Mouse (Mus musculus): ENCODE measurements around the gene Cpt1a. TPM values are rescaled to one million over a fixed set of nuclear protein-coding genes. Genes with fewer than 3 reads are reported as not detected.

Gene Cpt1a
- polyA plus RNA-seq, 1 experiment: 75.7 TPM

DNA sequence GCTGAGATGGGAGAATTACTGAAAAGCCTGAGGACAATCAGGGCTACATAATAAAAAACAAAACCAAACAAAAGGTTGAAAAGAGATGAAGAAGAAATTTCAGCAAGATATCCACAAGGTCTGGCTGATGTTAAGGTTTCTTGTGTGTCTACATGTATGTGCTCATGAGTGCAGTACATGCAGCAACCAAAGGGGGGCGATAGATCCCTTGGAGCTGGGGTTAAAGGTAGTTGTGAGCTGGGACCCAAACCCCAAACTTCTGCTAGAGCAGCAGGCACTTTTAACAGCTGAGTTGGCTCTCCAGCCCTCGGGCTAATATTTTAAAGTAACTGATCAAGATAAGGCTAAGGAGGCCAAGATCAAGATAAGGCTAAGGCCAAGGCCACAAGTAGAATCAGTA is 51.9 kb downstream of the Cpt1a start:
- no peak for DNase-seq
- Histone ChIP-seq H3K27ac (ENCODE audit: control insufficient read depth, insufficient read depth, low read length) (no peak overlapping the region), H3K27me3 (ENCODE audit: control insufficient read depth, insufficient read depth, low read length) (no peaks in the 10 kb centered on the region), H3K36me3 (ENCODE audit: control insufficient read depth, insufficient read depth, low read length) (peaks cover 4% of the 10 kb centered on the region; the same call in 1 of the 2 replicates), H3K4me3 (ENCODE audit: control insufficient read depth, insufficient read depth, low read length) (no peak overlapping the region), H3K4me1 (replicated peaks; ENCODE audit: control insufficient read depth, insufficient read depth, low read length) (no peaks in the 10 kb centered on the region)
- no peak for TF ChIP-seq POLR2A (IDR thresholded peaks at IDR 0.05; ENCODE audit: control insufficient read depth, extremely low read depth, insufficient read depth, low read length, poor library complexity)
- TF ChIP-seq CTCF (IDR thresholded peaks at IDR 0.05; ENCODE audit: borderline replicate concordance, control insufficient read depth, extremely low read depth, insufficient read depth, low read length, poor library complexity): no peak
- WGBS: 87% methylated on average over 2 of the region's 2 CpGs

GRCm38 (mm10) chr19:3375945-3376495 is 53.9 kb downstream of the Cpt1a start:
- no peak overlapping the region for H3K27ac ChIP-seq (ENCODE audit: control insufficient read depth, insufficient read depth, low read length)
- no peaks in the 10 kb centered on the region for H3K4me1 ChIP-seq (replicated peaks; ENCODE audit: control insufficient read depth, insufficient read depth, low read length)
- TF ChIP-seq POLR2A (IDR thresholded peaks at IDR 0.05; ENCODE audit: control insufficient read depth, extremely low read depth, insufficient read depth, low read length, poor library complexity) (no peak), CTCF (IDR thresholded peaks at IDR 0.05; ENCODE audit: borderline replicate concordance, control insufficient read depth, extremely low read depth, insufficient read depth, low read length, poor library complexity) (no peak)
- H3K4me3 ChIP-seq (ENCODE audit: control insufficient read depth, insufficient read depth, low read length): no peak overlapping the region
- H3K36me3 ChIP-seq (ENCODE audit: control insufficient read depth, insufficient read depth, low read length): peaks cover 4% of the 10 kb centered on the region; the same call in 1 of the 2 replicates
- WGBS: 92% methylated on average over 7 of the region's 7 CpGs
- no peak for DNase-seq
- no peaks in the 10 kb centered on the region for H3K27me3 ChIP-seq (ENCODE audit: control insufficient read depth, insufficient read depth, low read length)

DNA sequence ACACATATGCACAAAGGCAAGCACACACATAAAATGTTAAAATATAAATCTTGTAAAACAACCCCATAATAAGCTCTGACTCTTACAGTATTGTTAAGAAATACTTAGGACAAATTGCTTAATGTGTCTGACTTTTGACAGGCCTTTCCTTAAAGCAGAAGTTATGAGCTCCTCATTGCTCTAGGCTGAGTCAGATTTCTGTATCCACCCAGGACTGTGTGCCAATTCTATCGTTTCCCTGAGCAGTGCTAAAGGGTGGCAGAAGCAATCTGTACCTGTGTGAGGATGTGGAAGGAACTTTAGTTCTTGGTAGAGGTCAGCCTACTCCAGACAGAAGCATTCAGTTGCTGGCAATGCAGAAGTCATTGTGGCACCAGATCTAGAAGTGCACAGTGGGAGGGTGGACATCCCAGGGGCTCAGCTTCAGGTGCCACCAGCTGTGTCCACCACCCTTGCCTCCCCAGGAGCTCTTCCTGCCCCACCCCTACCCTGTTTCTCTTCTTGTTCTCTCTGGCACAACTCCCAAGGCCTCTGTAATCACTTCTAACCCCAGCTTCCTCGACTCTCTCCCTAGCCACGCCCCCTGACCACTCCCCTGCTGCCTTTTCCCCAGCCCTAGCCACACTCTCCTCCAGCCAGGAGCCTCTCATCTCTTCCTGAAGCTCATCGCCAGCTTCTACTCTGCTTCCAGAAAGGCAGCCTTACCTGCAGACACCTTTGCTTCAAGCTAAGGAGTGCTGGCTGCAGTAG is 55.0 kb downstream of the Cpt1a start:
- H3K27ac ChIP-seq (ENCODE audit: control insufficient read depth, insufficient read depth, low read length): no peak overlapping the region
- H3K4me3 ChIP-seq (ENCODE audit: control insufficient read depth, insufficient read depth, low read length): no peak overlapping the region

GRCm38 (mm10) chr19:3378614-3379013 is 56.5 kb downstream of the Cpt1a start:
- Histone ChIP-seq H3K4me3 (ENCODE audit: control insufficient read depth, insufficient read depth, low read length) (no peak overlapping the region), H3K36me3 (ENCODE audit: control insufficient read depth, insufficient read depth, low read length) (peaks cover 4% of the 10 kb centered on the region), H3K27me3 (ENCODE audit: control insufficient read depth, insufficient read depth, low read length) (no peaks in the 10 kb centered on the region), H3K27ac (ENCODE audit: control insufficient read depth, insufficient read depth, low read length) (no peak overlapping the region), H3K4me1 (replicated peaks; ENCODE audit: control insufficient read depth, insufficient read depth, low read length) (no peaks in the 10 kb centered on the region)
- TF ChIP-seq POLR2A (IDR thresholded peaks at IDR 0.05; ENCODE audit: control insufficient read depth, extremely low read depth, insufficient read depth, low read length, poor library complexity) (no peak), CTCF (IDR thresholded peaks at IDR 0.05; ENCODE audit: borderline replicate concordance, control insufficient read depth, extremely low read depth, insufficient read depth, low read length, poor library complexity) (no peak)
- no peak for DNase-seq
- WGBS: 93% methylated on average over 3 of the region's 3 CpGs

More for the DNA sequence above, 55.0 kb downstream of the Cpt1a start:
- peaks cover 4% of the 10 kb centered on the region for H3K36me3 ChIP-seq (ENCODE audit: control insufficient read depth, insufficient read depth, low read length)
- no peaks in the 10 kb centered on the region for H3K4me1 ChIP-seq (replicated peaks; ENCODE audit: control insufficient read depth, insufficient read depth, low read length)
- TF ChIP-seq CTCF (IDR thresholded peaks at IDR 0.05; ENCODE audit: borderline replicate concordance, control insufficient read depth, extremely low read depth, insufficient read depth, low read length, poor library complexity) (no peak), POLR2A (IDR thresholded peaks at IDR 0.05; ENCODE audit: control insufficient read depth, extremely low read depth, insufficient read depth, low read length, poor library complexity) (no peak)
- DNase-seq: no peak
- H3K27me3 ChIP-seq (ENCODE audit: control insufficient read depth, insufficient read depth, low read length): no peaks in the 10 kb centered on the region
- WGBS: 35% methylated on average over 4 of the region's 4 CpGs

- 74% methylated on average over 6 of the region's 6 CpGs for WGBS
- Histone ChIP-seq H3K4me3 (ENCODE audit: control insufficient read depth, insufficient read depth, low read length) (no peak overlapping the region), H3K27me3 (ENCODE audit: control insufficient read depth, insufficient read depth, low read length) (no peaks in the 10 kb centered on the region), H3K27ac (ENCODE audit: control insufficient read depth, insufficient read depth, low read length) (no peak overlapping the region), H3K4me1 (replicated peaks; ENCODE audit: control insufficient read depth, insufficient read depth, low read length) (peaks cover 6% of the 10 kb centered on the region; the same call in 1 of the 2 replicates), H3K36me3 (ENCODE audit: control insufficient read depth, insufficient read depth, low read length) (peaks cover 9% of the 10 kb centered on the region)
- TF ChIP-seq POLR2A (IDR thresholded peaks at IDR 0.05; ENCODE audit: control insufficient read depth, extremely low read depth, insufficient read depth, low read length, poor library complexity) (no peak), CTCF (IDR thresholded peaks at IDR 0.05; ENCODE audit: borderline replicate concordance, control insufficient read depth, extremely low read depth, insufficient read depth, low read length, poor library complexity) (no peak)
- no peak for DNase-seq
These were observed 65.9 kb downstream of the Cpt1a start for GRCm38 (mm10) chr19:3388061-3388460.

DNA sequence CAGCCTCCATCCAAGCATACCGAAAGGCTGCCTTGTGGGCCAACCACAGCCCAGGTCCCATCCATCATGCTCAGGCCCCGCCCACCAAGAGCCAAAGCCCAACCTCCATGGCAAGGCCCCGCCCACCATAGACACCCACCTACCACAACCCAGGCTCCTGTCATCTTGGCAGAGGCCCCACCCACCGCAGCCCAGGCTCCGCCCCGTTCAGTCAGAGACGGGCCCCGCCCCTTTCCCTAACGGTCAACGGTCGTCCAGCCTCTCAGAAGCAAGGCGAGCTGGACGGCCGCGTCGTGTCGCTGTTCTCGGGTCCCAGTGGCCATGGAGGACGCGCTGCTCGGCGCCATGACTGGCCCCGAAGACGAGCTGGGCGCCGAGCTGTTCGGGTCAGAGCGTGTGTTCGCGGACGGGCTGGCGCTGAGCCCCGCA is 66.5 kb downstream of the Cpt1a start, which contains the start of gene Tesmin:
Tesmin (plus strand) TSS at position 229 of the 429 bp plus-strand sequence.
- 2% methylated on average over 33 of the region's 33 CpGs for WGBS
- Histone ChIP-seq H3K27ac (ENCODE audit: control insufficient read depth, insufficient read depth, low read length) (no peak within 1 kb of the TSS), H3K4me3 (ENCODE audit: control insufficient read depth, insufficient read depth, low read length) (peak within 1 kb of the TSS; percentile 53), H3K36me3 (ENCODE audit: control insufficient read depth, insufficient read depth, low read length) (peaks cover 9% of the 10 kb centered on the region), H3K27me3 (ENCODE audit: control insufficient read depth, insufficient read depth, low read length) (no peaks in the 10 kb centered on the region), H3K4me1 (replicated peaks; ENCODE audit: control insufficient read depth, insufficient read depth, low read length) (peaks cover 6% of the 10 kb centered on the region; the same call in 1 of the 2 replicates)
- TF ChIP-seq CTCF (IDR thresholded peaks at IDR 0.05; ENCODE audit: borderline replicate concordance, control insufficient read depth, extremely low read depth, insufficient read depth, low read length, poor library complexity) (no peak), POLR2A (IDR thresholded peaks at IDR 0.05; ENCODE audit: control insufficient read depth, extremely low read depth, insufficient read depth, low read length, poor library complexity) (no peak)
- DNase-seq: peak; percentile 83
